Mouse (Mus musculus): ENCODE data around the gene Xdh. TPM values are rescaled to one million over a fixed set of nuclear protein-coding genes. Genes with fewer than 3 reads are reported as not detected.

The Xdh gene
- total and polyA plus RNA-seq, 2 experiments from 2014 or later = 0.37 to 0.93 TPM

DNA sequence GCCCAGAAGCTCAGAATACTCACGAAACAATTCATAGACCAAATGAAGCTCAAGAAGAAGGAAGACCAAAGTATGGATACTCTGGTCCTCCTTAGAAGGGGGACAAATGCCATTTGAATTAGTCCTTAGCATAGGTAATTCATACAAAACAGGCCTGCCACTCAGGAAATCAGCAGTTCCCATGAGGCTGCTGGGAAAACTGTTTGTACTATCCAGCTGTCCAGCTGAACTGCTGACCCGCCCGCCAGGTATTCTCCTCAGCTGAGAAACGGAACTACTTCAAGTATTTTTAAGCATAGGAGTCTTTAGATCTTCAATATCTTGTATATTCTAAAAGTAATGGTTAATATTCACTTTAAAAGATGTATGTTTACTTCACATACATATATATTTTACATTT is 10.7 kb upstream of the Xdh start:
- H3K9me3 ChIP-seq (ENCODE audit: low read length) = no peaks in the 10 kb centered on the region
- WGBS = 90% methylated on average over 4 of the region's 4 CpGs
- H3K27ac ChIP-seq = no peak overlapping the region
- no peaks in the 10 kb centered on the region for H3K4me1 ChIP-seq (ENCODE audit: insufficient read depth, low read length)
- no peak overlapping the region for H3K4me3 ChIP-seq (ENCODE audit: low read length)
- H3K9ac ChIP-seq (replicated peaks; ENCODE audit: low read length) = no peak overlapping the region
- no peaks in the 10 kb centered on the region for H3K36me3 ChIP-seq (ENCODE audit: insufficient read depth, low read length)
- no peaks in the 10 kb centered on the region for H3K27me3 ChIP-seq (ENCODE audit: insufficient read depth, low read length)
- no peak for TF ChIP-seq CTCF (IDR thresholded peaks at IDR 0.05; ENCODE audit: low read depth)
- DNase-seq (ENCODE audit: low spot score) (no peak), ATAC-seq (no peak)
- H3K4me2 ChIP-seq (ENCODE audit: low read depth, low read length) = no peak overlapping the region

DNA sequence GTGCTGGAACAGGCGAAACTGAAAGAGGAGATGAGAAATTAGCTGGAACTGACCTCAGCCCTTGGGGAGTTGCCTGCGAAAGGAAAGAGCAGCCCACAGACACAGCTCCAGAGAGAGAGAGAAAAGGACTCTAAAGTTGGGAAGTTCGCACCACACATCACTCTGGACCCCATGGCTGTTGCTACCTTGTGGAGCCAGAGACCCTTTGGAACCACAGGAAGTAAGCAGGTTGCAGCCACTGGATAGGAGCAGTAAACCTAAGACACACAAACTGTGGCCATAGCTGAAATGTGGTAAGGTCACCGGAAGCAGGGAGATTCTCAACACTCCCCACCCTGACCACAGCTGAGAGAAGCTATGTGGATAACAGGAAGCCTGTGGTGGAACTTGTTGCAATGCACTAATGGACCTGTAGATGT is 2.1 kb upstream of the Xdh start:
- no peak overlapping the region for H3K27ac ChIP-seq
- H3K4me1 ChIP-seq (ENCODE audit: insufficient read depth, low read length) = no peaks in the 10 kb centered on the region
- H3K36me3 ChIP-seq (ENCODE audit: insufficient read depth, low read length) = no peaks in the 10 kb centered on the region
- H3K9me3 ChIP-seq (ENCODE audit: low read length) = no peaks in the 10 kb centered on the region
- 89% methylated on average over 4 of the region's 4 CpGs for WGBS
- H3K4me3 ChIP-seq (ENCODE audit: low read length) = no peak overlapping the region
- no peaks in the 10 kb centered on the region for H3K27me3 ChIP-seq (ENCODE audit: insufficient read depth, low read length)
- no peak for ATAC-seq
- no peak overlapping the region for H3K4me2 ChIP-seq (ENCODE audit: low read depth, low read length)
- TF ChIP-seq CTCF (IDR thresholded peaks at IDR 0.05; ENCODE audit: low read depth) = no peak
- no peak overlapping the region for H3K9ac ChIP-seq (replicated peaks; ENCODE audit: low read length)
- DNase-seq (ENCODE audit: low spot score) = no peak

DNA sequence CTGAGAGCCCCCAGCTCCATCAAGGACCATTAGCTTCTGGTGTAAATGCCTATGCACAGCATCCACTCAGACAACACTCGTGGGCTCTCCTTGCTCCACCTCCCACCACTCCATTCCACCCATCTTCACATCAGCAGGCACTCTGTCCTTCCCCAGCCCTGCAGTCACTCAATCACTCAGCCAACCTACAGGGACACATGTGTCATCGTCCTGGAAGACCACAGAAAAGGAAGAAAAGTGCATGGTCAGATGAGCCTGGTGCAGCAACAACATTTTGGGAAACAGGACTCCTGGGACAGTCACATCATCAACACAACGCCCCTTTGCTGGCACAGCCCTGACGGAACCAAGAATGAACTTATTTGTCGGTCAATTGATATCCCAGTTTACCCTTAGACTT is 974 bp upstream of the Xdh start:
- H3K4me1 ChIP-seq (ENCODE audit: insufficient read depth, low read length) = no peaks in the 10 kb centered on the region
- 87% methylated on average over 5 of the region's 5 CpGs for WGBS
- no peak overlapping the region for H3K4me3 ChIP-seq (ENCODE audit: low read length)
- no peaks in the 10 kb centered on the region for H3K36me3 ChIP-seq (ENCODE audit: insufficient read depth, low read length)
- no peaks in the 10 kb centered on the region for H3K27me3 ChIP-seq (ENCODE audit: insufficient read depth, low read length)
- no peak overlapping the region for H3K9ac ChIP-seq (replicated peaks; ENCODE audit: low read length)
- ATAC-seq (no peak), DNase-seq (ENCODE audit: low spot score) (no peak)
- H3K4me2 ChIP-seq (ENCODE audit: low read depth, low read length) = no peak overlapping the region
- H3K9me3 ChIP-seq (ENCODE audit: low read length) = no peaks in the 10 kb centered on the region
- no peak for TF ChIP-seq CTCF (IDR thresholded peaks at IDR 0.05; ENCODE audit: low read depth)
- no peak overlapping the region for H3K27ac ChIP-seq

DNA sequence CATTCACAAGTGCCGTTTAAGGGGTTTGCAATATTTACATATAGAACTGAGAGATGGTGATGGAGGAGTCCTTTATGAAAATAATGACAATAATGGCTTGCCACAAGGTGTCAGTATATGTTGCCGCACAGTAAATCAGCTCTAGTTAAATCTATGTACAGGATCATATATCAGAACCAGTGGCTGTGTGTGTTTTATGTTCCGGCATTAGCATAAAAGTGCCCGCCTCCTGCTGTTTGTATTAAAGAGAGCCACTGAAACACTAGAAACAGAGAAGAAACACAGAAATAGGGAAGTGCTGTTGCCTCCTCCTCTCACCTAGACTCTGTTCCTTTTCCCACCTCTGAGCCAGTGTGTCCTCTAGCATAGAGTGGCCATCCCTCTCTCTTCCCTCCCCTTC is 498 bp downstream of the Xdh start:
- Histone ChIP-seq H3K9me3 (ENCODE audit: low read length) (no peaks in the 10 kb centered on the region), H3K4me2 (ENCODE audit: low read depth, low read length) (no peak overlapping the region), H3K27me3 (ENCODE audit: insufficient read depth, low read length) (no peaks in the 10 kb centered on the region), H3K36me3 (ENCODE audit: insufficient read depth, low read length) (no peaks in the 10 kb centered on the region), H3K9ac (replicated peaks; ENCODE audit: low read length) (no peak overlapping the region), H3K4me1 (ENCODE audit: insufficient read depth, low read length) (no peaks in the 10 kb centered on the region), H3K4me3 (ENCODE audit: low read length) (no peak overlapping the region), H3K27ac (no peak overlapping the region)
- DNase-seq (ENCODE audit: low spot score) = peak; percentile 39
- 64% methylated on average over 4 of the region's 4 CpGs for WGBS
- ATAC-seq = peak; percentile 49; the same call in 1 of the 2 replicates
- TF ChIP-seq CTCF (IDR thresholded peaks at IDR 0.05; ENCODE audit: low read depth) = peak; percentile 61

GRCm38 (mm10) chr17:73948801-73949200 is 1.2 kb downstream of the Xdh start:
- DNase-seq (ENCODE audit: low spot score) (no peak), ATAC-seq (no peak)
- no peak overlapping the region for H3K4me2 ChIP-seq (ENCODE audit: low read depth, low read length)
- H3K27me3 ChIP-seq (ENCODE audit: insufficient read depth, low read length) = no peaks in the 10 kb centered on the region
- no peak overlapping the region for H3K27ac ChIP-seq
- H3K4me3 ChIP-seq (ENCODE audit: low read length) = no peak overlapping the region
- no peaks in the 10 kb centered on the region for H3K9me3 ChIP-seq (ENCODE audit: low read length)
- TF ChIP-seq CTCF (IDR thresholded peaks at IDR 0.05; ENCODE audit: low read depth) = no peak
- 91% methylated on average over 2 of the region's 2 CpGs for WGBS
- no peaks in the 10 kb centered on the region for H3K4me1 ChIP-seq (ENCODE audit: insufficient read depth, low read length)
- no peak overlapping the region for H3K9ac ChIP-seq (replicated peaks; ENCODE audit: low read length)
- no peaks in the 10 kb centered on the region for H3K36me3 ChIP-seq (ENCODE audit: insufficient read depth, low read length)

GRCm38 (mm10) chr17:73948039-73948438 is 2.0 kb downstream of the Xdh start:
- 71% methylated on average over 3 of the region's 3 CpGs for WGBS
- H3K9me3 ChIP-seq (ENCODE audit: low read length) = no peaks in the 10 kb centered on the region

GRCm38 (mm10) chr17:73946856-73947255 is 3.1 kb downstream of the Xdh start:
- TF ChIP-seq CTCF (IDR thresholded peaks at IDR 0.05; ENCODE audit: low read depth) = no peak
- Histone ChIP-seq H3K9ac (replicated peaks; ENCODE audit: low read length) (no peak overlapping the region), H3K36me3 (ENCODE audit: insufficient read depth, low read length) (no peaks in the 10 kb centered on the region), H3K27me3 (ENCODE audit: insufficient read depth, low read length) (no peaks in the 10 kb centered on the region), H3K9me3 (ENCODE audit: low read length) (no peaks in the 10 kb centered on the region), H3K4me2 (ENCODE audit: low read depth, low read length) (no peak overlapping the region), H3K4me1 (ENCODE audit: insufficient read depth, low read length) (no peaks in the 10 kb centered on the region), H3K27ac (no peak overlapping the region), H3K4me3 (ENCODE audit: low read length) (no peak overlapping the region)
- WGBS = 69% methylated on average over 5 of the region's 5 CpGs
- DNase-seq (ENCODE audit: low spot score) (no peak), ATAC-seq (no peak)

More at GRCm38 (mm10) chr17:73948039-73948438, 2.0 kb downstream of the Xdh start:
- ATAC-seq (no peak), DNase-seq (ENCODE audit: low spot score) (no peak)
- H3K4me2 ChIP-seq (ENCODE audit: low read depth, low read length) = no peak overlapping the region
- no peaks in the 10 kb centered on the region for H3K27me3 ChIP-seq (ENCODE audit: insufficient read depth, low read length)
- no peaks in the 10 kb centered on the region for H3K36me3 ChIP-seq (ENCODE audit: insufficient read depth, low read length)
- no peak overlapping the region for H3K9ac ChIP-seq (replicated peaks; ENCODE audit: low read length)
- no peak overlapping the region for H3K27ac ChIP-seq
- no peak overlapping the region for H3K4me3 ChIP-seq (ENCODE audit: low read length)
- TF ChIP-seq CTCF (IDR thresholded peaks at IDR 0.05; ENCODE audit: low read depth) = no peak
- no peaks in the 10 kb centered on the region for H3K4me1 ChIP-seq (ENCODE audit: insufficient read depth, low read length)
